Mouse (Mus musculus) 3134 (cell line): ENCODE measurements around the gene Sema5a.

Experiments
- DNase-seq: peaks from one replicate; pipeline ENCODE4 v3.0.0-alpha.2; 2011; ENCODE audit warnings: low spot score; ENCODE audit not compliant: insufficient read length; ENCODE audit errors: extremely low read depth

Sema5a gene

GRCm38 (mm10) chr15:32611201-32611600, 366.6 kb downstream of the Sema5a start:
- no peak for DNase-seq

- no peak for DNase-seq
These were observed 369.1 kb downstream of the Sema5a start for GRCm38 (mm10) chr15:32613718-32614117.

DNA sequence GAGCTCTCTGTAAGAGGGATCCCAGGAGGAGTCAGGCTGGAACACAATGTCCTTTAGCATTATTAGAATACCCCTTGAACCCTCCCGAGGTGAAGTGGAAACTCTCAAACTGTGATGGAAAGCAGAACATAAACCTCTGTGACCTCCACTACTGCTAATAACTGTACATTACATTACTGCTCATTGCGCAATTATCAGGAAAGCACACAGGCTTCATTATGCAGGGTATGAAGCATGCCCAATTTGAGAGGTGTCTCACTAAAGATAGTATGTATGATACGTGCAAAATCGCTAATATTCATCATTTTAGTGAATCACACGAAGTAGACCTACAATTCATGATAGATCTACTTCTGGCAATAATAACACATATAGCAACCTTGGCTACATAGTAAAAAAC, 371.2 kb downstream of the Sema5a start:
- DNase-seq = no peak

DNA sequence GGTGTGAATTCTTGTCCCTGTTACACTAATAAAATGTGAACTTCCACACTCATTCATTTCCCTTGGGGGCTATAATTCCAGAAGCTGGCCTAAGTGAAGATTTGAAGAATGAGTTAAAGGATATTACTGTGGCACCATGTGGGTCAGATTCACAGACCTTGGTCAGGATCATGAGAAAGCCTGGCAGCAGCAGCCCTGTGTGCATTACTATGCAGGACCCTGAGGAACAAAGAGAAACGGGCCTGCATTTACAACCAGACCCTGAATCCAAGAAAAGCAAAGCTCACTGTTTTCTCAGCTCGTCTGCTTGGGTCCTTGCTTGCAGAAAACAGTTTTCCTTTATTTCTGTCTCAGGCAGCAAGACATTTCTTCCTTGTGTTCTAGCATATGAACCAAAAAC, 374.6 kb downstream of the Sema5a start:
- DNase-seq = no peak

DNA sequence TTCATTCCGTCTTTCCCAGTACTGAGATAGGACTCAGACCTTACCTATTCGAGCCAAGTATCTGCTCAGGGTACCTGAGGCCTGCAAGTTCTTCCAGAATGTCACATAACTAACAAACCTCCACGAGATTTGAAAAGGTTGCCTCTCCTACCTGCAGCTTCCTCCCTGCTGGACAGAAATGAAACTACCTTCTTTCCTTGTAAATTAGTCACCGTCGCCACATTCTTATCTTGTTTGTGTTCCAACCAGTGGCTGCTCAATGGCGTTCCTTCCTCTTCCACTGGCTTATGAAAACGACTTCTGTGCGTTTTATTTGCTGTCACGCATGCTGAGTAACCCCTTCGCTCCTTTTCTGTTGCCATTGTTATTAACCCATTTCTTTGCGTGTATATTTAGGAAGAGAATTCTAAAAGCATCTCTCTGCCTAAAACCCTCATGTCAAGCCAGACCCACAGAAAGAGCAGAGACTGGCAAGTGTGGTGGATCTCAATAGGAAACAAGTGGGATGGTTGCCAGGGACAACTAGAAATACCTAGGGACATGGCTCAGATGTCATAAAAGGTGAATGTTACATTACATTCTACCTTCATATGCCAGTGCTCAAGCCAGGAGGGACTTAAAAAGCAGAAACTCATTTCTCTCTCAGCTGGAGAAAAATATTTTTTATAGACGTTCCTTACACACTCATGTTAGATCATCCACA, 378.6 kb downstream of the Sema5a start:
- no peak for DNase-seq

DNA sequence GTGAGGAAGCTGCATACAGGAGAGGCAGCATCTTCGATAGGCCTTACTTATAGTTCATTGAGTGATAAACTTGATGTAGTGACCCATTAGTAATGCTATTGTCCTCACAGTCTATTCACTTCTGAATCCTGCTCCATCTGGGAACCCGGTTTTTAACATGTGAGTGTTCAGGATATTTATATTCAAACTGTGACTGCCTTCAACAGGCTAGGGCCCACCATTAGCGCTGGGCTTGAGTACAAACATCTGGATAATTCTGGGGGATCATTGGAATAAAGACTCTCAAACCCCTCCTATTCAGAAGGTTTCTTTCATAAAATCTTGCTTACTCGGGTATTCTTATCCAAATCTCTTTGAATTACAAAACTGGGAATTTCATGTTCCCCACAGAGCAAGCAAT, 379.5 kb downstream of the Sema5a start:
- DNase-seq = no peak

DNA sequence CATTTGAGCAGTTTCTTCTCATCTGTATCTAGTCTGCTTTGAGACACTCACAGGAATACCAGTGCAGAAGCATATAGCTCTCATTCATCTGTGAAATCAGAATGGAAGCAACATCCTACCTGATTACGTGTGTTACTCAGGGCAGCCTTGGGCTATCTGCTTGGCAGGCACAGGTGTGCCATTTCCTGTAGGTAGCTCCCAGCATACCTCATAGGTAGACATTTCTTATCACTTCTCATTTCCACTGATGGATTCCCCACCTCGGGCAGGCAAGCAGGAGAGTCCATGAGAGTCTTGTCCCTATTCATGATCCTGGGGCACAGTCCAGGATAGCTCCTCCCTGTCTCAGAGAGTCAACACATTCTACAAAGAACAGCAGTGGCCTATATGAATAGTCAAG, 381.4 kb downstream of the Sema5a start:
- no peak for DNase-seq

GRCm38 (mm10) chr15:32633713-32634112, 389.1 kb downstream of the Sema5a start:
- DNase-seq = no peak

DNA sequence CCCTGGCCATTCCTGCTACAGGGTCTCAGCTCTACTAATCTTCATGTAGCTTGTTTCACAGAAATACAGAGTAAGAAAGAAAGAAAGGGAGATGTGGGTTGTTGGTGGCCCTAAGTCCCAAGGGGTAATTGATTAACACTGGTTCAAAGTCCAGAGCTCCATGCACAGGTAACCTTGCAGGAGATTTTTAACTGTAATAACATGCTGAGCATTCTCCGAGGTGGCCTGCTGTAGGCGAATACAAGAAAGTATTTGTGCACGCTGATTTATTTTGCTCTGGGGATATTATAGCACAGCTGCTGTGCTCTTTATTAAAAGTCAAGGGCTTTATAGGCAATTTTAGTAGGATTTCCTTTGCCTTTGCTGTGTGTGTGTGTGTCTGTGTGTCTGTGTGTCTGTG, 393.3 kb downstream of the Sema5a start:
- no peak for DNase-seq

- DNase-seq = no peak
These were observed 402.6 kb downstream of the Sema5a start for GRCm38 (mm10) chr15:32647061-32647687.

GRCm38 (mm10) chr15:32654046-32654445, 409.4 kb downstream of the Sema5a start:
- no peak for DNase-seq

GRCm38 (mm10) chr15:32656017-32656416, 411.4 kb downstream of the Sema5a start:
- DNase-seq = no peak

DNA sequence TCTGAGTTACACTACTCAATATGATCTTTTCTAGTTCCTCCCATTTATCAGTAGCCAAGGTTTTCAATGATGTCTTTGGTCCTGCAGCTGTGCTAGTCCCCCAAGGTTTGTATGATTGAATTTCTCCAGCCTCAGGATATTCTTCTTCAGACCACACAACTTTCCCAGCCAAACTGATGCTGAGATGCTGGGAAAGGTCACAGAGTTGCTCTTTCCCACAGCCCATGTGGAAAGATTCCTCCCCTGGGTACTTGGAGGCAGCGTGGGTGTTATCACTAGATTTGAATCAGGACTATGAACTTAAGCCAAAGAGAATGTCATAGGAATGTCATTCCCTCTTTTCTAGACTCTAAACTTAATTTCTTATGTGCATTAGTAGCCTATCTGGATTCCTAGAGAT, 431.8 kb downstream of the Sema5a start:
- no peak for DNase-seq

DNA sequence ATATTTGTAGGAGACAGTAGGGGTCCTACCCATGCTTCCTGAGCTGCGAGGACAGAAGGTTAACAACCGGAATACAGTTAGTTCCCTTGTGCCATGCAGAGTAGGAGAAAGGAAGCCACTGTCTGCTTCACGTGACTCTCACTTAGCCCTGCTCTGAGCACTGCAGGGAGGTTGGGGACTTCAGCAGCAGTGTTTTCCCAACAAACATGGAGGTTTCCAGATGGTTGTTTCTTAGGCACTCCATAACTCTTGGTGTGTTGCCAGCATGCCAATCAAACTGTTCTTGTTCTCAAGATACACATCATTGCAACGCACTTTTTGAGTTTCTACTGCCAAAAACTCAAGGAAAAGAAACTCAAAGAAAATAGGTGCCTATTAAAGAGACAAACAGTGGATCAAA, 440.5 kb downstream of the Sema5a start:
- DNase-seq = no peak

DNA sequence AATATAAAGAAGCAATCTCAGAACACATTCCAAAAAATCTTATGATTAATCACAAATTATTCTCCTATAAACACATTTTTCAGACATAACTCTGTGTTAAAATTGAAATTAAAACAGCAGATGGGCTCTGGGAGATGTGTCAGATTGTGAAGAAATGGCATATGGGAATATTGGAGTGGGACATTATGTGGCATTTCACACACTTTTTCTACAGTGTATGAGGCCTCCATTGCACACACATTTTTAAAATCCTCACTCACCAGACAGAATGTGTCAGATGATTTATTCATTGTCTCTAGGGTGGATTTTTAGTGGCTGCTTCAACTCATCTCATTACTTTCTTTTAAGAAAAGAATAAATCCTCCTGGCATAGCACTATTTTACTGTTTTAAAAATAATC, 446.4 kb downstream of the Sema5a start:
- DNase-seq = no peak

GRCm38 (mm10) chr15:32693006-32693405, 448.4 kb downstream of the Sema5a start:
- no peak for DNase-seq

DNA sequence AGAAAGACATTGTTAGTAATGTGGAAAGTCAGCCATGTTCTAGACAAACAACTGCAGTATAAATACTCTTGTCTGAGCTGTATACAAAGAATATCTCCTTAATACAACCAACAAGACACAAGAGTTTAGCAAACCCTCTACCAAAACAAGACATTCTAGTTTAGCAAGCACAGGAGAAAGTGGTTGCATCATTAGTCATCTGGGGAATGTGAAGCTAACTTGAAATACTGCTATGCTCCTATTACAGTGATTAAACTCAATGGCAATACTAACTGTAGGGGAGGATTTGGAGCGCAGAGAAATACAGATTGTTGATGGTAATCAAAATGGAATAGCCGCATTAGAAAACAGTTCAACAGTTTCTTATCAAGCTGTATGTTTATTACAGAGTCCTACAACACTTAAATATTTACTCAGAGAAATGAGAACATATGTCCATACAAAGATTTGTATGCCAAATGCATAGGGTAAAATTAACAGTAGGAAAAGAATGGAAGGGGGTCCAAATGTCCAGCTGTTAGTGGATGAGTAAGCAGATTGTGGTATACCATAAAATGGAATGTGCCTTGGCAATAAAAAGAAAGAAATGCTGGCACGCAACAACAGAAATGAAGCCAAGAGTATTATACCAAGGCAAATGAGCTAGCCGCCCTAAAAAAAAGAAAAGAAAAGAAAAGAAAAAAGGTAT, 472.8 kb downstream of the Sema5a start:
- DNase-seq = peak; percentile 27

GRCm38 (mm10) chr15:32718293-32718963, 473.8 kb downstream of the Sema5a start:
- peak; percentile 28 for DNase-seq

GRCm38 (mm10) chr15:32718964-32719311, 474.3 kb downstream of the Sema5a start:
- DNase-seq = no peak

GRCm38 (mm10) chr15:32730839-32731238, 486.2 kb downstream of the Sema5a start:
- DNase-seq = no peak
